Mouse (Mus musculus): ENCODE measurements at regions not wholly inside any gene's neighbourhood (a gene's known extent, or its start where the extent isn't known, plus 50 kb on each side); places are given as distances from the start of the nearest gene placed in this dataset.

GRCm38 (mm10) chr11:84724080-84724479 lies 95.2 kb downstream of the Mrm1 start:
- H3K27me3 ChIP-seq (replicated peaks), result peaks cover 86% of the 10 kb centered on the region
- H3K4me3 ChIP-seq (replicated peaks in 1 of 3; ENCODE audit: low read depth in 2 of 3, low read length in 2 of 3, poor library complexity in 1 of 3), result no peak overlapping the region
- H3K4me2 ChIP-seq (ENCODE audit: insufficient read depth, low read depth, poor library complexity, severe bottlenecking), result no peak overlapping the region
- H3K9ac ChIP-seq (ENCODE audit: insufficient read depth, low read depth), result no peak overlapping the region
- dilution Hi-C loops (cut with MboI; ENCODE audit: extremely low pct_ligation_motif_present, extremely low pct_unique_long_range_greater_than_20kb, low sequenced_read_pairs) (no loop called here), in situ Hi-C loops (cut with MboI; ENCODE audit: low pct_ligation_motif_present, low pct_unique_long_range_greater_than_20kb, low sequenced_read_pairs) (no loop called here)
- H3K27ac ChIP-seq (ENCODE audit: insufficient read depth, low read depth), result no peak overlapping the region
- TF ChIP-seq POLR2AphosphoS2 (IDR thresholded peaks at IDR 0.05; ENCODE audit: low read depth, low read length) (no peak), ZNF384 (IDR thresholded peaks at IDR 0.05; ENCODE audit: low read depth, low read length) (no peak), ZC3H11A (IDR thresholded peaks at IDR 0.05; ENCODE audit: low read depth, low read length) (no peak), JUN (IDR thresholded peaks at IDR 0.05; ENCODE audit: insufficient read depth, low read depth, low read length) (no peak), ZMIZ1 (IDR thresholded peaks at IDR 0.05; ENCODE audit: low read depth, low read length) (no peak), CHD2 (IDR thresholded peaks at IDR 0.05; ENCODE audit: low read length) (no peak), MAX (IDR thresholded peaks at IDR 0.05; ENCODE audit: low read length) (no peak), RAD21 (IDR thresholded peaks at IDR 0.05; ENCODE audit: low read depth, low read length) (no peak), GABPA (IDR thresholded peaks at IDR 0.05; ENCODE audit: insufficient replicate concordance, low read depth, low read length) (no peak), TCF12 (IDR thresholded peaks at IDR 0.05; ENCODE audit: low read depth, low read length) (no peak), TBP (conservative IDR thresholded peaks at IDR 0.05; ENCODE audit: low read depth, low read length) (no peak), MAZ (IDR thresholded peaks at IDR 0.05; ENCODE audit: low read depth, low read length) (no peak)
- no peaks in the 10 kb centered on the region for H3K36me3 ChIP-seq (replicated peaks in 1 of 2; ENCODE audit: control insufficient read depth in 1 of 2, insufficient read depth in 1 of 2, low read length in 1 of 2)
- no peak for DNase-seq (ENCODE audit: extremely low read depth)
- H3K9me3 ChIP-seq (replicated peaks; ENCODE audit: low read length), result no peaks in the 10 kb centered on the region
- H3K4me1 ChIP-seq (ENCODE audit: control insufficient read depth in 1 of 2, insufficient read depth in 2 of 2), result no peaks in the 10 kb centered on the region; a peak in 1 of 4 replicates
- H3K79me2 ChIP-seq (replicated peaks; ENCODE audit: control insufficient read depth, extremely low read depth, insufficient read depth, poor library complexity, severe bottlenecking), result no peaks in the 10 kb centered on the region

GRCm38 (mm10) chr11:84722658-84723201 lies 96.6 kb downstream of the Mrm1 start:
- peaks cover 84% of the 10 kb centered on the region for H3K27me3 ChIP-seq (replicated peaks)
- no peak overlapping the region for H3K9ac ChIP-seq (ENCODE audit: insufficient read depth, low read depth)
- 0 out of 2 replicates have a peak overlapping the region, but pooled peaks have one; percentile 70 for H3K4me2 ChIP-seq (ENCODE audit: insufficient read depth, low read depth, poor library complexity, severe bottlenecking)
- H3K27ac ChIP-seq (ENCODE audit: insufficient read depth, low read depth), result no peak overlapping the region
- dilution Hi-C loops (cut with MboI; ENCODE audit: extremely low pct_ligation_motif_present, extremely low pct_unique_long_range_greater_than_20kb, low sequenced_read_pairs), result no loop called here
- H3K36me3 ChIP-seq (replicated peaks in 1 of 2; ENCODE audit: control insufficient read depth in 1 of 2, insufficient read depth in 1 of 2, low read length in 1 of 2), result no peaks in the 10 kb centered on the region
- H3K4me3 ChIP-seq (replicated peaks in 1 of 3; ENCODE audit: low read depth in 2 of 3, low read length in 2 of 3, poor library complexity in 1 of 3), result no peak overlapping the region
- TF ChIP-seq JUN (IDR thresholded peaks at IDR 0.05; ENCODE audit: insufficient read depth, low read depth, low read length), result no peak
- no peak for TF ChIP-seq TBP (conservative IDR thresholded peaks at IDR 0.05; ENCODE audit: low read depth, low read length)
- TF ChIP-seq KAT2A (IDR thresholded peaks at IDR 0.05; ENCODE audit: insufficient replicate concordance, low read length), result no peak
- no peak for TF ChIP-seq CTCF (conservative IDR thresholded peaks at IDR 0.05 in 1 of 2, IDR thresholded peaks at IDR 0.05 in 1 of 2; ENCODE audit: low read depth in 2 of 2, low read length in 2 of 2)
- no peak for TF ChIP-seq POLR2A (IDR thresholded peaks at IDR 0.05; ENCODE audit: low read depth, low read length)
- no peaks in the 10 kb centered on the region; a peak in 1 of 4 replicates for H3K4me1 ChIP-seq (ENCODE audit: control insufficient read depth in 1 of 2, insufficient read depth in 2 of 2)
- in situ Hi-C loops (cut with MboI; ENCODE audit: low pct_ligation_motif_present, low pct_unique_long_range_greater_than_20kb, low sequenced_read_pairs), result no loop called here
- DNase-seq (ENCODE audit: extremely low read depth), result no peak
- H3K79me2 ChIP-seq (replicated peaks; ENCODE audit: control insufficient read depth, extremely low read depth, insufficient read depth, poor library complexity, severe bottlenecking), result no peaks in the 10 kb centered on the region
- H3K9me3 ChIP-seq (replicated peaks; ENCODE audit: low read length), result no peaks in the 10 kb centered on the region

All from CH12.LX (cell line).